Mouse (Mus musculus) thymus, adult 2 months (tissue): ENCODE measurements around the gene Trp53bp1.

Experiments
- CTCF ChIP-seq: fragments of 200-500 bp; IDR thresholded peaks from 2 replicates; pipeline ENCODE4 v1.5.1; 2012; ENCODE audit warnings: mild to moderate bottlenecking, control low read depth, low read length, moderate library complexity, borderline replicate concordance; ENCODE audit not compliant: control insufficient read depth, poor library complexity, insufficient read depth; ENCODE audit errors: extremely low read depth
- POLR2A ChIP-seq: fragments of 200-500 bp; IDR thresholded peaks from 2 replicates; pipeline ENCODE4 v1.6.1; 2012; ENCODE audit warnings: mild to moderate bottlenecking, low read length, control low read depth, moderate library complexity; ENCODE audit not compliant: control insufficient read depth, poor library complexity, insufficient read depth; ENCODE audit errors: extremely low read depth

DNA sequence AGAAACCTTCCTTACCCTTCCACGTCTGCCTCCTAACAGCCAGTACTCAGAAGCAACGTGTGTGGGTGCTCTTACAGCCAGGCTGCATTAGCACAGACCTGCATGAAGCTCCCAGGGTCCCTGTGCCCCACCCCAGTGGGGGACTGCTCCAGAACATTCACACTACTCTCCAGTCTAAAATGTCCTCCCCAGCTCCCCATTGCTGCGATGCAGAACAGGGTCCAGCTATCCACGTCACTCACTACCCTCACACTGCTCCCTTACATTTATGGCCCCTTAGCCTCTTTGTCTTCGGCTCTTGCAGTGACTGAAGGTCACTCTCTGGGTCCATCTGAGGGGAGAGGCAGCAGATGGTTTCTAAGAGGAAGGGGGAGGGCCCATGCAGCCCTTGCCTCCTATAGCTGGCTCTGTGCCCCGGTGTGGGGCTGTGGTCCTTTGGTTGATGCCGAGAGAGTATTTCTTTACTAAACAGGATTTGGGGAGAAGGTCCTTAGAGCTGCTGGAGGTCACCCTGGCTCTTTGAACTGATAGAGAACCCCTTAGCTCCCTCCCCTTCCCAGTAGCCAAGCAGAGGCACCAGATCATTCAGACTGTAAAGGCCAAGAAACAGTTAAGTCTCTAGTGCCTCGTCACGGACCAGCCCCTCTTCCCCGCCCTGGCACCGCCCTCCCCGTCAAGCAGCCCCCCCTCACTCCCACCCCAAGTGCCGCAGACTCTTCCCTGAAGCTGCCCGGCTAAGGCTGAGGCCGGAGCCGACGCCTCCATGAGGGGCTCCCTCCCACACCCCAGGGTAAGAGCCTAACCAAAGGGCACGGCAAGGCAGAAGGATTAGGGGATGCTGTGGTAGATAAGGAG is 23.8 kb upstream of the Trp53bp1 start:
- no peak for TF ChIP-seq CTCF
- TF ChIP-seq POLR2A, result no peak
